Mouse (Mus musculus): ENCODE measurements around the gene Afdn. TPM values are rescaled to one million over a fixed set of nuclear protein-coding genes. Genes with fewer than 3 reads are reported as not detected.
A peak's percentile ranks its signal among the peaks of the same experiment; 100 is the strongest.

The Afdn gene
- polyA plus RNA-seq, 1 experiment from 2014 or later = 146 TPM

GRCm38 (mm10) chr17:13735057-13735456 is 25.3 kb upstream of the Afdn start:
- H3K9ac ChIP-seq (replicated peaks; ENCODE audit: low read depth, low read length) = no peak overlapping the region
- no peaks in the 10 kb centered on the region for H3K36me3 ChIP-seq (ENCODE audit: control insufficient read depth, insufficient read depth)
- no peaks in the 10 kb centered on the region for H3K9me3 ChIP-seq (ENCODE audit: control insufficient read depth, low read length)
- H3K4me1 ChIP-seq (replicated peaks; ENCODE audit: control insufficient read depth, insufficient read depth, low read length) = no peaks in the 10 kb centered on the region
- ATAC-seq = no peak
- no peak overlapping the region for H3K27ac ChIP-seq (ENCODE audit: low read length)
- WGBS = 92% methylated on average over 5 of the region's 5 CpGs
- H3K4me3 ChIP-seq (replicated peaks; ENCODE audit: low read length) = no peak overlapping the region
- H3K4me2 ChIP-seq (ENCODE audit: low read length) = no peak overlapping the region
- no peaks in the 10 kb centered on the region for H3K27me3 ChIP-seq (replicated peaks; ENCODE audit: control insufficient read depth, insufficient read depth, low read length)

DNA sequence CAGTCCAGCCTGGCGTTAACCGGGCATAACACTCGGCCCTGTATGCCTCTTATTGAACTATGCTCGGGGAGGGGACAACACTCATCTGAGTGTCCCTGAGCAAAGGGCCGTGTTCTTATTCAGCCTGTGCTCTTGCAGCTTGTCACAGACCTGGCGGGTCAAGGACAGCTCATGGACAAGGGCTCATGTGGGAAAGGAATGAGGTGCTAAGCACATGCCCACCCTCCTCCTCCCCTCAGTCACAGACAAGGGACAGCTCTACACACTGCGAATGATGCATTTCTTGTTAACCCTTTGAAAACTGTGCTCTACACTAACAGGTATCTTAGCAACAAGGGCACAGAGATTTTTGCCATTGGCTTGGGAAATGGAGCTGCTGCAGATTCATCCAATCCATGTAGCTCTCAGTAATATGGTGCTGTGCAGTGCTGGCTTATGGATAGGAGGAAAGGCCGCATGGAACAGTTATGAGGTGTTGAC is 24.5 kb upstream of the Afdn start:
- H3K4me2 ChIP-seq (ENCODE audit: low read length) = no peak overlapping the region
- H3K27ac ChIP-seq (ENCODE audit: low read length) = no peak overlapping the region
- H3K4me3 ChIP-seq (replicated peaks; ENCODE audit: low read length) = no peak overlapping the region
- H3K27me3 ChIP-seq (replicated peaks; ENCODE audit: control insufficient read depth, insufficient read depth, low read length) = no peaks in the 10 kb centered on the region
- no peaks in the 10 kb centered on the region for H3K36me3 ChIP-seq (ENCODE audit: control insufficient read depth, insufficient read depth)
- no peak overlapping the region for H3K9ac ChIP-seq (replicated peaks; ENCODE audit: low read depth, low read length)
- no peaks in the 10 kb centered on the region for H3K4me1 ChIP-seq (replicated peaks; ENCODE audit: control insufficient read depth, insufficient read depth, low read length)
- ATAC-seq = peak; percentile 49; the same call in 1 of the 2 replicates
- H3K9me3 ChIP-seq (ENCODE audit: control insufficient read depth, low read length) = no peaks in the 10 kb centered on the region
- WGBS = 73% methylated on average over 8 of the region's 8 CpGs

- Histone ChIP-seq H3K27me3 (replicated peaks; ENCODE audit: control insufficient read depth, insufficient read depth, low read length) (no peaks in the 10 kb centered on the region), H3K9ac (replicated peaks; ENCODE audit: low read depth, low read length) (no peak overlapping the region), H3K4me1 (replicated peaks; ENCODE audit: control insufficient read depth, insufficient read depth, low read length) (no peaks in the 10 kb centered on the region), H3K4me2 (ENCODE audit: low read length) (no peak overlapping the region), H3K36me3 (ENCODE audit: control insufficient read depth, insufficient read depth) (no peaks in the 10 kb centered on the region), H3K9me3 (ENCODE audit: control insufficient read depth, low read length) (no peaks in the 10 kb centered on the region), H3K4me3 (replicated peaks; ENCODE audit: low read length) (no peak overlapping the region), H3K27ac (ENCODE audit: low read length) (no peak overlapping the region)
- no peak for ATAC-seq
- 57% methylated on average over 6 of the region's 6 CpGs for WGBS
Measured at GRCm38 (mm10) chr17:13737336-13737735, 23.0 kb upstream of the Afdn start.

GRCm38 (mm10) chr17:13738121-13738776 is 22.1 kb upstream of the Afdn start:
- Histone ChIP-seq H3K4me2 (ENCODE audit: low read length) (no peak overlapping the region), H3K36me3 (ENCODE audit: control insufficient read depth, insufficient read depth) (no peaks in the 10 kb centered on the region), H3K4me1 (replicated peaks; ENCODE audit: control insufficient read depth, insufficient read depth, low read length) (no peaks in the 10 kb centered on the region), H3K9ac (replicated peaks; ENCODE audit: low read depth, low read length) (no peak overlapping the region), H3K27me3 (replicated peaks; ENCODE audit: control insufficient read depth, insufficient read depth, low read length) (no peaks in the 10 kb centered on the region), H3K4me3 (replicated peaks; ENCODE audit: low read length) (no peak overlapping the region), H3K27ac (ENCODE audit: low read length) (no peak overlapping the region), H3K9me3 (ENCODE audit: control insufficient read depth, low read length) (no peaks in the 10 kb centered on the region)
- WGBS = 80% methylated on average over 7 of the region's 7 CpGs
- no peak for ATAC-seq

DNA sequence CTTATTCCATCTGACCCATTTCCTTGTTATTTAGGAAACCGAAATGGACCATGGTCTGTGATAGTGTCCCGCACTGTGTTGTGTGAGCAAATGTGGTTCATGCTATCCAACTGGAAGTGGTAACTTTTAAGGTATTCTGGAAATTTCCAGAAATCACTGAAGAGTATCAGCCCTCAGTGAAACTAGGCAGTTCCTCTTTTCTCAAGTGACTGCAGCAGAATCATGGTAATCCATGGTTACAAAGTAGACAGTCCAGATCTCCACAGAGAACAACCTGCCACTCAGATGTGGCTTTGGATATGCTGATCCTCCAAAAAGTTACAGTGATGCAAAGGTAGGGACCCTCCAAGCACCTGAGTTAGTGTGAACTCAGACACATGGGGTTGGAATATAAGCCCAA is 21.4 kb upstream of the Afdn start:
- 99% methylated on average over 2 of the region's 2 CpGs for WGBS
- Histone ChIP-seq H3K4me2 (ENCODE audit: low read length) (no peak overlapping the region), H3K27ac (ENCODE audit: low read length) (no peak overlapping the region), H3K27me3 (replicated peaks; ENCODE audit: control insufficient read depth, insufficient read depth, low read length) (no peaks in the 10 kb centered on the region), H3K9ac (replicated peaks; ENCODE audit: low read depth, low read length) (no peak overlapping the region), H3K4me1 (replicated peaks; ENCODE audit: control insufficient read depth, insufficient read depth, low read length) (no peaks in the 10 kb centered on the region), H3K4me3 (replicated peaks; ENCODE audit: low read length) (no peak overlapping the region), H3K36me3 (ENCODE audit: control insufficient read depth, insufficient read depth) (no peaks in the 10 kb centered on the region), H3K9me3 (ENCODE audit: control insufficient read depth, low read length) (no peaks in the 10 kb centered on the region)
- ATAC-seq = no peak

DNA sequence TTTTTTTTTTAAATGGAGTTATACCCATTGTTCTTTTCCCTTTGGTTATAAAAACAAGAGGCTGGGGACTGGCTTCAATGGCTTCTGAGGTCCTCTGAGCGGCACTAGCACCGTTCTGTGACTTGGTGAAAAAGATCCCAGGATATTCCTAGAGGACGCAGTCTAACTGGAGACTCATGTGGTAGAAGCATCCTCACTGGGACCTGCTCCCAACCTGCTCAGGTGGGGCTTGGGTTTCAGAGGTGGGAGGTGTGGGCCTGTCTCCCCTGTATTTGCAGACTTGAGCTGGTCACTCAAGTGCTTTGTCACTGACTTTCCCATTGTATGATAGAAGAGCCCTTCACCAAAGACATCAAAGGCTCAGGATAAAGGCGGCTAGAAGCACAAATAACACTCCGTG is 20.4 kb upstream of the Afdn start:
- WGBS = 70% methylated on average over 5 of the region's 5 CpGs
- ATAC-seq = no peak

DNA sequence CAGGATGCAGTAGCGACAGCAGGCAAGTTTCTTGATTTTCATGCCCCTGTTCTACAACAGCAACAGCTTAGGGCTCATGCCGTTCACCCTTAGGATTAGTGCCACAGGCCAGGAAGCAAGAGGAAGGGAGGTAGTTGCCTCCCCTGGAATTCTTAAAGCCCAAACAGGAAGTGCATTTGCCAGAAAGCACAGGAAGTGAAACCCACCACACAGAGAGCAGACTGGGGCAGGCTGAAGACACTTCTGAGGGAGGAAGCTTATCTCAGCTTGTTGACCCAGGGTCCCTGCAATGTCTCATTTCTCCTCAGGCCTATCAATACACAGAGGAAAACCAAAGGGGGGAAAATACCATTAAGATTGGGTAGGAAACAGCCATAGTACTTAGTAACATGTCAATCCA is 19.5 kb upstream of the Afdn start:
- 47% methylated on average over 2 of the region's 2 CpGs for WGBS
- H3K27me3 ChIP-seq (replicated peaks; ENCODE audit: control insufficient read depth, insufficient read depth, low read length) = no peaks in the 10 kb centered on the region
- H3K4me1 ChIP-seq (replicated peaks; ENCODE audit: control insufficient read depth, insufficient read depth, low read length) = peaks cover 10% of the 10 kb centered on the region
- H3K27ac ChIP-seq (ENCODE audit: low read length) = no peak overlapping the region
- no peak overlapping the region for H3K4me2 ChIP-seq (ENCODE audit: low read length)
- no peak for ATAC-seq
- H3K36me3 ChIP-seq (ENCODE audit: control insufficient read depth, insufficient read depth) = no peaks in the 10 kb centered on the region
- H3K4me3 ChIP-seq (replicated peaks; ENCODE audit: low read length) = no peak overlapping the region
- no peak overlapping the region for H3K9ac ChIP-seq (replicated peaks; ENCODE audit: low read depth, low read length)
- no peaks in the 10 kb centered on the region for H3K9me3 ChIP-seq (ENCODE audit: control insufficient read depth, low read length)

More for the DNA sequence above, 20.4 kb upstream of the Afdn start:
- Histone ChIP-seq H3K36me3 (ENCODE audit: control insufficient read depth, insufficient read depth) (no peaks in the 10 kb centered on the region), H3K27ac (ENCODE audit: low read length) (no peak overlapping the region), H3K9ac (replicated peaks; ENCODE audit: low read depth, low read length) (no peak overlapping the region), H3K4me2 (ENCODE audit: low read length) (no peak overlapping the region), H3K27me3 (replicated peaks; ENCODE audit: control insufficient read depth, insufficient read depth, low read length) (no peaks in the 10 kb centered on the region), H3K9me3 (ENCODE audit: control insufficient read depth, low read length) (no peaks in the 10 kb centered on the region), H3K4me3 (replicated peaks; ENCODE audit: low read length) (no peak overlapping the region), H3K4me1 (replicated peaks; ENCODE audit: control insufficient read depth, insufficient read depth, low read length) (peaks cover 5% of the 10 kb centered on the region)

- Histone ChIP-seq H3K27me3 (replicated peaks; ENCODE audit: control insufficient read depth, insufficient read depth, low read length) (no peaks in the 10 kb centered on the region), H3K4me1 (replicated peaks; ENCODE audit: control insufficient read depth, insufficient read depth, low read length) (peaks cover 10% of the 10 kb centered on the region), H3K36me3 (ENCODE audit: control insufficient read depth, insufficient read depth) (no peaks in the 10 kb centered on the region), H3K9me3 (ENCODE audit: control insufficient read depth, low read length) (no peaks in the 10 kb centered on the region), H3K4me2 (ENCODE audit: low read length) (no peak overlapping the region), H3K4me3 (replicated peaks; ENCODE audit: low read length) (no peak overlapping the region), H3K27ac (ENCODE audit: low read length) (no peak overlapping the region), H3K9ac (replicated peaks; ENCODE audit: low read depth, low read length) (no peak overlapping the region)
- no peak for ATAC-seq
- WGBS = 91% methylated on average over 7 of the region's 7 CpGs
Measured at GRCm38 (mm10) chr17:13741611-13742010, 18.7 kb upstream of the Afdn start.

DNA sequence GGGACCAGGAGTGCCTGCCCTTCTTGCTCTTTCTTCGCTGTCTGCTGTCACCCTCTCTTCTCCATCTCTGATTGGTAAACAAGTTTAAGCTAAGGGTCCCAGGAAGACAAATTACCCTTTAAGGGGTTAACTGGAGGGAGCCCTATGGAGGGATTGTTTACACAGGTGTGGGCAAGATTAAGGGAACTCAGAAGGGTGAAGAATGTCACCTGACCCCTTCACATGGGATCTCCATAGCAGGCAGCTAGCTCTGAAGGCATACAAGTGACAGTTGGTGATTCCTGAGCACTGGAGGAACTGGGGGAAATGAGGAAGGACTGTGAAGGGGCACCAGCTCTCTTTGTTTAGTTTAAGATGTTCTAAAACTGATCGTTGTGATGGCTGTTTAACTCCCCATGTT is 18.0 kb upstream of the Afdn start:
- no peak for ATAC-seq
- Histone ChIP-seq H3K27me3 (replicated peaks; ENCODE audit: control insufficient read depth, insufficient read depth, low read length) (no peaks in the 10 kb centered on the region), H3K9ac (replicated peaks; ENCODE audit: low read depth, low read length) (no peak overlapping the region), H3K9me3 (ENCODE audit: control insufficient read depth, low read length) (no peaks in the 10 kb centered on the region), H3K36me3 (ENCODE audit: control insufficient read depth, insufficient read depth) (no peaks in the 10 kb centered on the region), H3K4me3 (replicated peaks; ENCODE audit: low read length) (no peak overlapping the region), H3K4me2 (ENCODE audit: low read length) (no peak overlapping the region), H3K27ac (ENCODE audit: low read length) (no peak overlapping the region), H3K4me1 (replicated peaks; ENCODE audit: control insufficient read depth, insufficient read depth, low read length) (peaks cover 10% of the 10 kb centered on the region)
- WGBS = 52% methylated on average over 2 of the region's 2 CpGs
